Mouse (Mus musculus): ENCODE results near the gene Shank2. TPM values are rescaled to one million over a fixed set of nuclear protein-coding genes. Genes with fewer than 3 reads are reported as not detected.

Gene Shank2
- polyA plus RNA-seq, 1 experiment from 2014 or later, result 1.6 TPM

GRCm38 (mm10) chr7:144469908-144470544 lies 468.3 kb downstream of the Shank2 start:
- peak overlapping the region; percentile 98 for H3K9ac ChIP-seq (ENCODE audit: low read length)
- no peaks in the 10 kb centered on the region for H3K9me3 ChIP-seq (replicated peaks; ENCODE audit: control insufficient read depth, low read length)
- no peaks in the 10 kb centered on the region for H3K27me3 ChIP-seq (ENCODE audit: control insufficient read depth, insufficient read depth, low read length)
- peak overlapping the region; percentile 77 for H3K4me2 ChIP-seq (ENCODE audit: low read depth, low read length)
- H3K27ac ChIP-seq (ENCODE audit: low read length), result peak overlapping the region; percentile 96
- peak; percentile 30 for ATAC-seq (ENCODE audit: insufficient read depth, low FRiP score)
- 2% methylated on average over 31 of the region's 31 CpGs for WGBS
- no peaks in the 10 kb centered on the region for H3K36me3 ChIP-seq (ENCODE audit: control insufficient read depth, insufficient read depth, low read length)
- H3K4me1 ChIP-seq (ENCODE audit: control insufficient read depth, insufficient read depth, low read length), result peaks cover 12% of the 10 kb centered on the region
- peak overlapping the region; percentile 93 for H3K4me3 ChIP-seq (replicated peaks; ENCODE audit: low read length)

DNA sequence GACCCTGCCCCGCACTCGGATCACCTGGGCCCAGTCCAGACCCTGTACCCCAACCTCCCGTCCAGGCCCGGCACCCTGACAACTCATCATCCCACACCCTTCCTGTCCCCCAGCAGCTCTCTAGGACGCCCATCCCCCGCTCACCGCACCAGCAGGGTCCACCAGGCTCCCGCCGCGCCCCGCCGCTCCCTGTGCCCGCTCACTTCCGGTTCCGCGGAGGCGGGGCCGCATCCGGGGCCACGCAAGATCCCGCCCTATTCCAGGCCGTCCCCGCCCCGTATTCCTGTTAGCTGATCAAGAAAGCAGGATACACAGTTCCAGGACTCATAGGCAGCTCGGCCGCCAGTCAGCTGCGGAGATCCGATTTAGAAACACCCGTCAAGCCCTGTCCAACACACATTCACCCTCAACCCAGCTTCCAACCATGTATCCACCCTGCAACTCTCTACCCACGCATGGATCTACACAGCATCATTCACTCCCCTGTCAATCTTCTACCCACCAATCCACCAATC lies 468.9 kb downstream of the Shank2 start, which contains the start of gene Cttn:
Gene Cttn (minus strand): TSS at position 465 of the 515 bp plus-strand sequence.
- Histone ChIP-seq H3K36me3 (ENCODE audit: control insufficient read depth, insufficient read depth, low read length) (no peaks in the 10 kb centered on the region), H3K27me3 (ENCODE audit: control insufficient read depth, insufficient read depth, low read length) (no peaks in the 10 kb centered on the region), H3K4me3 (replicated peaks; ENCODE audit: low read length) (peak within 1 kb of the TSS; percentile 93), H3K4me2 (ENCODE audit: low read depth, low read length) (peak within 1 kb of the TSS; percentile 77), H3K9ac (ENCODE audit: low read length) (peak within 1 kb of the TSS; percentile 98), H3K27ac (ENCODE audit: low read length) (peak within 1 kb of the TSS; percentile 96), H3K9me3 (replicated peaks; ENCODE audit: control insufficient read depth, low read length) (no peaks in the 10 kb centered on the region), H3K4me1 (ENCODE audit: control insufficient read depth, insufficient read depth, low read length) (peaks cover 12% of the 10 kb centered on the region)
- under 1% methylated on average over 30 of the region's 30 CpGs for WGBS
- peak; percentile 91 for ATAC-seq (ENCODE audit: insufficient read depth, low FRiP score)

- peak overlapping the region; percentile 96; the same call in 1 of the 2 replicates for H3K27ac ChIP-seq (ENCODE audit: low read length)
- H3K27me3 ChIP-seq (ENCODE audit: control insufficient read depth, insufficient read depth, low read length), result no peaks in the 10 kb centered on the region
- peak overlapping the region; percentile 98 for H3K9ac ChIP-seq (ENCODE audit: low read length)
- no peaks in the 10 kb centered on the region for H3K9me3 ChIP-seq (replicated peaks; ENCODE audit: control insufficient read depth, low read length)
- H3K4me3 ChIP-seq (replicated peaks; ENCODE audit: low read length), result peak overlapping the region; percentile 93
- 71% methylated on average over 2 of the region's 2 CpGs for WGBS
- peaks cover 12% of the 10 kb centered on the region for H3K4me1 ChIP-seq (ENCODE audit: control insufficient read depth, insufficient read depth, low read length)
- no peaks in the 10 kb centered on the region for H3K36me3 ChIP-seq (ENCODE audit: control insufficient read depth, insufficient read depth, low read length)
- H3K4me2 ChIP-seq (ENCODE audit: low read depth, low read length), result peak overlapping the region; percentile 77
- ATAC-seq (ENCODE audit: insufficient read depth, low FRiP score), result no peak
Observed at GRCm38 (mm10) chr7:144471103-144471502, 469.4 kb downstream of the Shank2 start.

DNA sequence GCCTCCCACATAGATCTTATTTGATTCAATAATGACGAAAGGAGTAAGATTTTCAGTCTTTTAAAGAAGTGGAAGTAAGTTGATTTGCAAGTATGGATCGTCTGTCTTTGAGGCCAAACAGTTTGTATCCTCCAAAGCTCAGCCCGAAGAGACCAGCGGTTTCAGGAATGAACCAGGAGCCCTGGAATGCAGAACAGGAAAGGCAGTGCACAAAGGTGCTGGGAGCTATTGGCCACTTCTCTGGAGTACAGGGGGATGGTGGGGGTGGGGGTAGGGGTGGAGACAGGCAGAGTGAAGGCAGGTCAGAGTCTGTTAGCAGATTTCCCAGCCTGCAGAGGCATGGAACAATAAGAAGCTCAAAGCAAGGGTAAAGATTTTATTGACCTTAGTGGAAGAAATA lies 471.8 kb downstream of the Shank2 start:
- Histone ChIP-seq H3K4me2 (ENCODE audit: low read depth, low read length) (no peak overlapping the region), H3K4me1 (ENCODE audit: control insufficient read depth, insufficient read depth, low read length) (peaks cover 12% of the 10 kb centered on the region), H3K27me3 (ENCODE audit: control insufficient read depth, insufficient read depth, low read length) (no peaks in the 10 kb centered on the region), H3K9ac (ENCODE audit: low read length) (no peak overlapping the region), H3K4me3 (replicated peaks; ENCODE audit: low read length) (no peak overlapping the region), H3K27ac (ENCODE audit: low read length) (no peak overlapping the region), H3K36me3 (ENCODE audit: control insufficient read depth, insufficient read depth, low read length) (peaks cover 1% of the 10 kb centered on the region; the same call in 1 of the 2 replicates), H3K9me3 (replicated peaks; ENCODE audit: control insufficient read depth, low read length) (no peaks in the 10 kb centered on the region)
- 47% methylated on average over 4 of the region's 4 CpGs for WGBS
- no peak for ATAC-seq (ENCODE audit: insufficient read depth, low FRiP score)

Small RNAs within 50 kb of the gene (microRNA-seq; reads per million reads assigned to microRNA genes)
- gene Mir3105, result 24.0 reads per million, percentile 41 among the genes with 10 or more reads in this experiment

Other genes starting within 250 kb of the Shank2 start
- 43.5 and 52.2 TPM in 2 replicates for gene Osbpl5, start 244.9 kb upstream of the Shank2 start, polyA plus RNA-seq (2015; fragmentation: Nextera tagmentation; extraction: Ambion mirVana)
- not detected in 2 replicates for gene Mrgprg, start 234.9 kb upstream of the Shank2 start, polyA plus RNA-seq (2015; fragmentation: Nextera tagmentation; extraction: Ambion mirVana)
- gene Mrgpre, start 217.4 kb upstream of the Shank2 start, polyA plus RNA-seq (2015; fragmentation: Nextera tagmentation; extraction: Ambion mirVana), result 0.98 and 1.6 TPM in 2 replicates
- gene Nadsyn1, start 179.1 kb upstream of the Shank2 start, polyA plus RNA-seq (2015; fragmentation: Nextera tagmentation; extraction: Ambion mirVana), result 11.1 and 15.1 TPM in 2 replicates
- 42.4 and 47.7 TPM in 2 replicates for gene Dhcr7, start 178.8 kb upstream of the Shank2 start, polyA plus RNA-seq (2015; fragmentation: Nextera tagmentation; extraction: Ambion mirVana)
- gene Gm498, start 135.1 kb upstream of the Shank2 start, polyA plus RNA-seq (2015; fragmentation: Nextera tagmentation; extraction: Ambion mirVana), result not detected in 2 replicates

All from stomach, embryonic 16.5 days (tissue).